Mouse (Mus musculus): ENCODE measurements around the gene Gm17490. TPM values are rescaled to one million over a fixed set of nuclear protein-coding genes. Genes with fewer than 3 reads are reported as not detected.

Gene Gm17490
- polyA plus RNA-seq (2015; fragmentation: Nextera tagmentation; extraction: Ambion mirVana) = not detected in 2 replicates

DNA sequence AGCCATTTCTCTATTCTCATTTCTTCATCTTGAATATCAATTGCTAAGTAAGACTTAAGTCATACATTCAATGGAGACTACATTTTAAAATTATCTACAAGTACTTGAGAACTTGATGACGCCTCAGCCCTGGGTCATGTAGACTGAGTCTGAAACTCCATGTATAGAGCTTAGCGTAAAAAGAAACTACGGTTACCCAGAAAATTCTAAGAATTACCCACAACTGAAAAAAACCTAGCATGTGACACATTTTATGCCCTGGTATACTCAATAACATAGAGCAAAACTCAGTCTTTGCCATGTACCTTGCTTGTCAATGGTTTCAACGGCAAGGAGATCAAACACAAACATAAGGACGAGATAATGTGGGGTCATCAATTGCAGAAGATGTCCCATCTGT, at the start of gene Gm17490:
Gene Gm17490, minus strand, starts transcription at position 375 of the 400 bp plus-strand sequence.

DNA sequence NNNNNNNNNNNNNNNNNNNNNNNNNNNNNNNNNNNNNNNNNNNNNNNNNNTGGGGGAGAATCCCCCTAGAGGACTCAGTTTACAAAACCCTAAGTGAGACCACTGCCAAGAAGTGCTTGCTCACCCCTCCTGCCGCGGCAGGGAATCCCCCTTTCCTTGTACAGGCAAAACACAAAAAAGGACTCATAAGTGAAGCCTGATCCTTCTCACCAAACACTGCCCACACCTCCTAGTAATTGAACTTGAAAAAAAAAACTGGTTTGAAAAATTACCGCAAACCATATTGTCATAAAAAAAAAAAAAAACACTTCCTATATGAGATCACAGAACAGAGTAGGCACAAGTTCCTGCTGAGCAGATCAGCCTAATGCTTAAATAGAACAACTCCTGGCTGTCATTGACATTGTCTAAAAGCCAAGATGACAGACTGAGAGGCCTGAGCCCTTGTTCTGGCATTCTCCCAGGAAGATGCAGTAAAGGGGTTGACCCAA, 16.4 kb upstream of the Gm17490 start, which contains the start of gene Il2ra:
Gene Il2ra, plus strand, starts transcription at position 357 of the 491 bp plus-strand sequence.

DNA sequence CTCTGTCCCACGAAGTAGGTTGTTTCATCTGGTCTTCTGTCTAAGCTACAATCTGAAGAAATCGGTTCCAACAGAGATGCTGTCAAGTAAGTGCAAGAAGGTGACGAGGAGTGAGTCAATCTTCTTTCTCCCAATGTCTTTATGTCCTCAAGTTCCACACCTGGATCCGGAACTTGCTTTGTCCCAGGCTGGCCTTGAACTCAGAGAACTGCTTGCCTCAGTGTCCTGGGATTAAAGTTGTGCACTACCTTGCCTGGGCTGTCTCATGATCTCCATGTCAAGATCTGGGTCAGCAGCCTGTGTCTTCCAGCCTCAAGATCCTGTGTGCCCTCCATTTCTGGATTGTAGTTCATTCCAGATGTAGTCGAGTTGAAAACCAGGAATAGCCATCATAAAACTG, 22.0 kb downstream of the Gm17490 start, which contains the start of gene Rbm17:
Gene Rbm17, minus strand, starts transcription at position 101 of the 400 bp plus-strand sequence.

Other genes starting within 250 kb of the Gm17490 start
- 29.8 TPM in 2 replicates for gene Pfkfb3, start 72.2 kb downstream of the Gm17490 start, polyA plus RNA-seq (2015; fragmentation: Nextera tagmentation; extraction: Ambion mirVana)
- gene Rbm17, start 22.1 kb downstream of the Gm17490 start, polyA plus RNA-seq (2015; fragmentation: Nextera tagmentation; extraction: Ambion mirVana) = 110 and 116 TPM in 2 replicates
- gene Il2ra, start 16.5 kb upstream of the Gm17490 start, polyA plus RNA-seq (2015; fragmentation: Nextera tagmentation; extraction: Ambion mirVana) = 0.05 TPM in 1 of 2 replicates, not detected in the other
- 3.5 and 3.6 TPM in 2 replicates for gene Il15ra, start 79.0 kb upstream of the Gm17490 start, polyA plus RNA-seq (2015; fragmentation: Nextera tagmentation; extraction: Ambion mirVana)
- gene Fbh1, start 151.3 kb upstream of the Gm17490 start, polyA plus RNA-seq (2015; fragmentation: Nextera tagmentation; extraction: Ambion mirVana) = 86.7 and 89.2 TPM in 2 replicates
- gene Ankrd16, start 151.6 kb upstream of the Gm17490 start, polyA plus RNA-seq (2015; fragmentation: Nextera tagmentation; extraction: Ambion mirVana) = 29.7 and 33.4 TPM in 2 replicates

All from neural tube, postnatal 0 days (tissue).